Mouse (Mus musculus): Measurements from ENCODE around the gene a. TPM values are rescaled to one million over a fixed set of nuclear protein-coding genes. Genes with fewer than 3 reads are reported as not detected.

Gene a
- total RNA-seq, 2 experiments from 2014 or later, result not detected

GRCm38 (mm10) chr2:155090909-155091742 is 299.9 kb downstream of the a start:
- no peak for TF ChIP-seq CTCF (IDR thresholded peaks at IDR 0.05)
- intact Hi-C loops (cut with DNase I), result no loop called here
- DNase-seq, result peak; percentile 27
- no peak overlapping the region for H3K27ac ChIP-seq
- peak overlapping the region; percentile 13; the same call in 1 of the 2 replicates for H3K4me3 ChIP-seq

- intact Hi-C loops (cut with DNase I), result no loop called here
- Histone ChIP-seq H3K4me3 (no peak overlapping the region), H3K27ac (no peak overlapping the region)
- TF ChIP-seq CTCF (IDR thresholded peaks at IDR 0.05), result no peak
- no peak for DNase-seq
Observed at GRCm38 (mm10) chr2:155091743-155092075, 300.5 kb downstream of the a start.

GRCm38 (mm10) chr2:155093418-155093817 is 302.2 kb downstream of the a start:
- H3K27ac ChIP-seq, result no peak overlapping the region
- TF ChIP-seq CTCF (IDR thresholded peaks at IDR 0.05), result no peak
- intact Hi-C loops (cut with DNase I), result no loop called here
- H3K4me3 ChIP-seq, result no peak overlapping the region
- DNase-seq, result no peak

GRCm38 (mm10) chr2:155098720-155099380 is 307.6 kb downstream of the a start:
- no peak overlapping the region for H3K27ac ChIP-seq
- peak; percentile 16; the same call in 1 of the 2 replicates for TF ChIP-seq CTCF (IDR thresholded peaks at IDR 0.05)
- no peak overlapping the region for H3K4me3 ChIP-seq
- intact Hi-C loops (cut with DNase I), result no loop called here
- DNase-seq, result no peak

GRCm38 (mm10) chr2:155099421-155099820 is 308.2 kb downstream of the a start:
- intact Hi-C loops (cut with DNase I), result no loop called here
- Histone ChIP-seq H3K27ac (peak overlapping the region; percentile 12; the same call in 1 of the 2 replicates), H3K4me3 (no peak overlapping the region)
- no peak for TF ChIP-seq CTCF (IDR thresholded peaks at IDR 0.05)
- DNase-seq, result peak; percentile 17

- no peak for DNase-seq
- no peak overlapping the region for H3K4me3 ChIP-seq
- H3K27ac ChIP-seq, result peak overlapping the region; percentile 12; the same call in 1 of the 2 replicates
- intact Hi-C loops (cut with DNase I), result no loop called here
- no peak for TF ChIP-seq CTCF (IDR thresholded peaks at IDR 0.05)
Observed at GRCm38 (mm10) chr2:155099994-155100795, 309.0 kb downstream of the a start.

Other genes starting within 250 kb of the a start
- not detected for gene 1700003F12Rik, start 244.3 kb upstream of the a start, total RNA-seq (2021)
- gene Actl10, start 239.6 kb upstream of the a start, total RNA-seq (2021), result not detected
- under 1 TPM; 0.33 to 0.36 TPM for gene Necab3, start 232.5 kb upstream of the a start, total RNA-seq (2021)
- under 1 TPM; 0.28 to 0.64 TPM for gene E2f1, start 221.5 kb upstream of the a start, total RNA-seq (2021)
- gene Pxmp4, start 187.7 kb upstream of the a start, total RNA-seq (2021), result 10 to 100 TPM; 10.1 to 15.8 TPM
- 1 to 10 TPM; 2.6 to 3.5 TPM for gene Zfp341, start 178.1 kb upstream of the a start, total RNA-seq (2021)
- not detected for gene 4930519P11Rik, start 178.0 kb upstream of the a start, total RNA-seq (2021)
- gene Chmp4b, start 139.7 kb upstream of the a start, total RNA-seq (2021), result 100 to 1,000 TPM; 111 to 119 TPM
- not detected for gene Gm14214, start 21.4 kb upstream of the a start, total RNA-seq (2021)
- 10 to 100 TPM; 62.5 to 70.7 TPM for gene Raly, start 306 bp upstream of the a start, total RNA-seq (2021)
- gene Eif2s2, start 101.5 kb downstream of the a start, total RNA-seq (2021), result 100 to 1,000 TPM; 125 TPM
- gene Gm14226, start 226.9 kb downstream of the a start, total RNA-seq (2021), result not detected

All from gastrocnemius, adult 2 months (tissue).